Mouse (Mus musculus) right cerebral cortex, postnatal 10 days (tissue): ENCODE results near the gene Bptf.
"Not testable (repeated sequence)": the region's sequence is repeated elsewhere in the genome, so short reads cannot be mapped to it uniquely, and the experiment has no call there.

ENCODE experiments used
- DNase-seq, 2 experiments: peaks; one replicate each; pipeline ENCODE4 v3.0.0; 2021; ENCODE audit warnings: low spot score in 2 of 2

The Bptf gene

GRCm38 (mm10) chr11:107117789-107118188 lies 14.1 kb downstream of the Bptf start:
- DNase-seq = no peak

GRCm38 (mm10) chr11:107113881-107114557 lies 17.9 kb downstream of the Bptf start:
- no peak for DNase-seq

DNA sequence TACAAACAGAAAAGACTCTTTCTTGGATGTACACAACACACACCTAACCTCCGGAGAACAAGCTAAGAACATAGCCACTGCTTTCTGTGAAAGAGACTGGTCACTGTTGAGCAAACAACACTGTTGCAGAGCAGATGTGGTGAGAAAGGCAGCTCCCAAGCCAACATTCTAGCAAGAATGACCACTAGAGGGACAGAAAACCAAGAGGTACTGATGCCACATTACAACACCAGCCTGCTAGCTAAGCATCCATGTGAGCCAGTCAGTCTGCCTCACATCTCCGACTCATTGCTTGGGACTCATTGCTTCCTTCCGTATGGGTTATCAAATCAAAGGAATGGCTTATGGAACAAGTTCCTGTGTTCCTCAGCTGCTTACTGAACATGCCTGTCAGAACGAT lies 18.8 kb downstream of the Bptf start:
- no peak for DNase-seq

- DNase-seq = no peak
Measured at GRCm38 (mm10) chr11:107109669-107110068, 22.3 kb downstream of the Bptf start.

DNA sequence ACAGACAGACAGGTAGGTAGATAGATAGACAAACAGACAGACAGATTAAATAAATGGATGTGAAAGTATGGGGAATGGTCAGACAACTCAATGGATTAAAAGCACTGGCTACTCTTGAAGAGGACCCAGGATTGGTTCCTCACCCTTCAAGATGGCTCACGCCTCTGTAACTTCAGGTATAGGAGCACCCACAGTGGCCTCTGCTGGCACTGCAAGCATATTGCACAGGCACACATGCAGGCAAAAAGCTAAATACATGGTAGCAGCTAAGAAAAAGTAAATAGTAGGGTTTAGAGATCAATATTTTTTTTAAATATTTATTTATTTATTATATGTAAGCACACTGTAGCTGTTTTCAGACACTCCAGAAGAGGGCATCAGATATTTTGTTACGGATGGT lies 23.0 kb downstream of the Bptf start:
- no peak for DNase-seq

GRCm38 (mm10) chr11:107107725-107108078 lies 24.2 kb downstream of the Bptf start:
- DNase-seq = no peak

GRCm38 (mm10) chr11:107106978-107107724 lies 24.8 kb downstream of the Bptf start:
- DNase-seq = no peak

GRCm38 (mm10) chr11:107106461-107106860 lies 25.5 kb downstream of the Bptf start:
- no peak for DNase-seq

- peak; percentile 68 to 70 for DNase-seq
Measured at GRCm38 (mm10) chr11:107105227-107105626, 26.7 kb downstream of the Bptf start.

DNA sequence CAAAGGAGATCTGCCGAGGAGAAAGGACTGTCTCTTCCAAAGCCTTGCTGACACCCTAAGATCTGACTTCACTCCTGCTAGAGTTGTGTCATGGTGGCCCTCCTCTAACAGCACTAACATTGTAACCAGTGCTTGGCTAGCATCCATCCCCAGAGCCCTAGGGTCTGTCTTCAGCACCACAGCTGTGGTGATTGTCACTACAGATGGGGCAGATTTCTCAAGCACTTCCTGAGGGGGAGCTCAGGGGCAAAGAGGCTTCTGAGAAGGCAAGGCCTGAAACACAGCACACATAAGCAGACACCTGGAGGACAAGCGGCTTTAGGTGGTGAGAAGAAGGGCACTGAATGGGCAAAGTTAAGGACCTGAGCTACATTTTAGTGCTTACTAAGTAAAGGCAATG lies 28.2 kb downstream of the Bptf start:
- DNase-seq = no peak

DNA sequence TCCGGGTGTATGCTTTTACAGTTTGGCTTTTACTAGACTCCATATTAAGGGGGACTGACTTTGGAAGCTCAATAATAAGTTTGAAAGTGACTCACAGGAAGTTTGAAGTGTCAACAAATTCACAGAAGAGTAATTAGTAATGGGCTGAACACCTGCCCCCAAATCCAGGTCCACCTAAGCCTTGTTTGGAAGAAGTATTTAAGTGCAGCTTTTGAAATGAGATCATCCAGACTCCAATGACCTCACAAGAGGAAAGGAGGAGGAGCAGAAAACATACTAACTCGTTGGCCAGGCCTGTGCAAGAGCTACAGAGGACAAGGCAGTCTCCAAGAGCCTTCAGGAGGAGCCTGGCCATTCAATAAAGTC lies 28.7 kb downstream of the Bptf start:
- DNase-seq = no peak

GRCm38 (mm10) chr11:107102465-107103223 lies 29.3 kb downstream of the Bptf start:
- peak in 1 of 2 experiments; percentile 59 for DNase-seq

DNA sequence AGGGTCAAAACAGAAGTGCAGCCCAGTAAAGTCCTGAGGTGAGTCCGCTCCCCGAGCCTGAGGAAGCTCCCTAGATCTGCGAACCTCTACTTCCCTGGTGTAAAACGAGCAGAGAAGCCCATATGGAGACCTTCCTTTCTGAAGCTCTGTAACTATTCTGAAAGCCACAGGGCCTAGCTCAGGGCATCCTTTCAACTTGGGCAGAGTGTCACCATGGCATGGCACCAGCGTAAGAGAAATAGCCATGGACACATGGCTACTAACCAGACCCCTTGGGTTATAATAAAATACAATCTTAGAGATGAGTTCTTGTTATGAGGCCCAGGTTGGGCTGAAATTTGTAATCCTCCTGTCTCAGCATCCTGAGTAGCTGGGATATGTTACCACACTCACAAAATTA lies 35.0 kb downstream of the Bptf start:
- DNase-seq = no peak

- DNase-seq = no peak
Measured at GRCm38 (mm10) chr11:107093871-107094270, 38.1 kb downstream of the Bptf start.

DNA sequence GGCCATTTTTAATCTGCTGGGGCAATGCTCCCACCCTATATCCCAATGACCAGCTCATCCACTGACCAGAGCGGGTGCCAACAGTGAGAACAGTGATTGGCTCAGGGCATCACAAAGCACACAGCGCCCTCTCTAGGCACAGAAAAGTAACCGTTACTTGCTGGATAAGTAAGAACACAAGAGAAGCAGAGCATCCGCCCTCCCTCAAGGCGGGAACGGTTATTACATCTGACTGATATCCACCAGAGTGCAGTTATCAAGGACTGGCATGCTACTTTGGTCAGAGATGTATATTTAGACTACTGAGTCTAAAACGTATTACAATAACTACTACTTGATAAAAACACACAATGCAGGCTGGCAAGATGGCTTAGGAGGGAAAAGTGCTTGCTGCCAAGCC lies 39.3 kb downstream of the Bptf start:
- no peak for DNase-seq

DNA sequence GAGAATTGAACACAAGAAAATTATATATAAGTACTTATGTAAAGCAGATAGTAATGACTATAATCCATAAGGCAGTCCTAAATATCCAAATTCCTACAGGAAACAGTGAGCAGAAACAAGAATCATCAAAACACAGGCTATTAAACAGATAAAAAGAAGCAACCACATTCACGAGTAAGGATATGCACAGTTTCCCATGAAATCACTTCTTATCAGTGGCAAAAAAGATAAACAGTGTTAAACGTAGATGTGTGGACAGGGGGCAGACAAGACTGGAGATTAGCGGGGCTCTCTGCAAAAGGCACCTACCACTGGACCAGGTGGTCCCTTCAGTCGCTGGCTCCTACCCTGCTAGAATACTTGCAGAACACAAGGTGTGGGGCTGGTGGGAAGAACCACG lies 46.1 kb downstream of the Bptf start:
- no peak for DNase-seq

DNA sequence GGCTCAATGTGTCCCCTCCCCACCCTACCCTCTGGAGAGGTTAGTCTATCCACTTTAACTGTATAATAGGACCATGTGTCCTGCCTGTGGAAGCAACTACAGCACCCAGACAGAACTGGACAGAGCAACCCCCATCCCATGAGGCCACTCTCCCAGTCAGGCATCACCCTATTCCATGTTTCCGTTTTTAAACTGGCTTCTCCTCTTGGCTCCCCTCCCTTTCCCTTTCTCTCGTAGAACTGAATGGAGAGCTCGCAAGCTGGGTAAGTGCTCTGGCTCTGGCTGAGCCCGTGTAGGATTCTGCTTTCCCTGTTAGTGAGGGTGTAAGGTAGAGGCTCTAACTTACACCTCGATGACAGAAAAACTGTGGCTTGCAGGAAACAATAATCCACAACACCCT lies 48.4 kb downstream of the Bptf start:
- no peak for DNase-seq

DNA sequence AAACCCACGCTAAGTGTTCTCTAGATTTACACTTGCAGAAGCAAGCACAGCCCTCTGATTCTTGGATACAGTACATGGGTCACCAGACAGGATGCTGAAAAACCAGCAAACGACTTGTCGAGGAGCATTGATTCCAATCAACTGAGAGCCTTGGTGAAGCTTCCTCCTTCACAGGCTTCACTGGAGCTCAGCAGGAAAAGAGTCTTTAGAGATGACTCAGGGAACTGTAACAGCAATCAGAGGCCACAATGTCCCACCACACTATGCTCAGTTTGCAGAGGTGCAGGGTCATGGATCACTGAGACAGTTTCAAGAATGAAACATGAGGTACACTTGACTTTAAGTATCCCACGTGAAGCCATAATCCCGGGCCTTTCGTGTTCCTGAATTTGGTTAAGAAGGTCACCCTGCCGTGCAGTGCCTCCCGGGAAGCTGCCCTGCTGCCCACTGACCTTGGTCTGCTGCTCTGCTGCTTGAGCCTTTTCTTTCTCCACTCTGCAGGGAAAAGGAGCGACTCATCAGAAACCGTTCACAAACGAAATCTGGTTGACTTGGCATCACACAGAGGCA lies 66.6 kb downstream of the Bptf start:
- no peak for DNase-seq

DNA sequence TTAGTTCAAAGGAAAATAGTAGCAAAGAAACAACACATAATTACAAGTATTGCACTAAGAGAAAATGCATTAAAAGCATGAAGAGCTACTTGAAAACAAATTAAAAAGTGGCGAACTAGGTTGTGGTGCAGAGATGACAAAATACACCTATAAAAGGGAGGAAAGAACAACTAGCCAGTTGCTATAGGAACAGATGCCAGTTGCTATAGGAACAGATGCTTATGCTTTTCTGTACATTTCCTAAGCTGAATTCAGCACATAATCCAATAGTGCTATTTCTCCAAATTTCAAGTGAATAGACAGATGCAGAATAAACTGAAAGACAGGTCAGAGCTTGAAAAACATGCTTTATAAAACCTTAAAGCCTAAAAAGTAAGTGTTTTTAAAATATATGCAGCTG lies 67.3 kb downstream of the Bptf start:
- DNase-seq = no peak

GRCm38 (mm10) chr11:107063067-107063466 lies 68.9 kb downstream of the Bptf start:
- no peak for DNase-seq

- no peak for DNase-seq
Measured at GRCm38 (mm10) chr11:107060941-107061340, 71.0 kb downstream of the Bptf start.

DNA sequence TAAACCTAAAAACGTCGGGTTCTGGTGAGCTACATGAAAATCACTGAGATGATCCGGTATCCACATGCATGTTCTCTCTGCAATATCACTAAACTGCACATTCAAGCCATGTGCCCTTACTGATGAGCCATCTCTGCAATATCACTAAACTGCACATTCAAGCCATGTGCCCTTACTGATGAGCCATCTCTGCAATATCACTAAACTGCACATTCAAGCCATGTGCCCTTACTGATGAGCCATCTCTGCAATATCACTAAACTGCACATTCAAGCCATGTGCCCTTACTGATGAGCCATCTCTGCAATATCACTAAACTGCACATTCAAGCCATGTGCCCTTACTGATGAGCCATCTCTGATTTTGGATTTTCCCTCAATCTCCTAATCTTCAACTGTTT lies 72.3 kb downstream of the Bptf start:
- not testable (repeated sequence) for DNase-seq

DNA sequence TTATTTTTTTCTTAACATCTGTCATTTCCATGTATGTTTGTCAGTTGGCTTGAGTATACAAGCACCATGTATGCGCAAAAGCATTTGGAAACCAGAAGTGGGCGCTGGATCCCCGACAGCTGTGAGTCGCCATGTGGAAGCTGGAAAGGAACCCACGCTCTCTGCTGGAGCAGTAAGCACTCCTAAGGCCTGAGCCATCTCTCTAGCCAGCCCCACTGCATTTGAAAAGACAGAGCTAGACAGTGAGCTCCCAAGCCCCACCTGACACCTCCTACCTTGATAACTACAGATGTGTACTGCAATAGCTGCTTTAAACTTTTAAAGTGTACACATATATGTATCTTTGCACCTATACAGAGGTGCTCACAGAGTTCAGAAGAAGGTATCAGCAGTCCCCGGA lies 74.5 kb downstream of the Bptf start:
- no peak for DNase-seq
